Mouse (Mus musculus): ENCODE data around the gene Mrps27. TPM values are rescaled to one million over a fixed set of nuclear protein-coding genes. Genes with fewer than 3 reads are reported as not detected.

Gene Mrps27
- 36.3 and 40.1 TPM in 2 replicates for polyA plus RNA-seq (2015; fragmentation: Nextera tagmentation; extraction: Ambion mirVana)

GRCm38 (mm10) chr13:99344599-99345575, at the start of gene Mrps27, which contains the start of gene Ptcd2:
Gene Mrps27 (plus strand): TSS chr13:99344786.
Gene Ptcd2 (minus strand): TSS chr13:99344705.
- Histone ChIP-seq H3K4me2 (peak within 1 kb of the TSS; percentile 77), H3K27me3 (no peaks in the 10 kb centered on the region), H3K4me3 (replicated peaks) (peak within 1 kb of the TSS; percentile 79), H3K9me3 (replicated peaks) (no peaks in the 10 kb centered on the region), H3K9ac (peak within 1 kb of the TSS; percentile 82), H3K36me3 (peaks cover 37% of the 10 kb centered on the region), H3K27ac (peak within 1 kb of the TSS; percentile 77), H3K4me1 (replicated peaks) (peaks cover 29% of the 10 kb centered on the region)
- under 1% methylated on average over 39 of the region's 39 CpGs for WGBS (ENCODE audit: insufficient replicate concordance)
- peak; percentile 97 for DNase-seq
- ATAC-seq (ENCODE audit: low read depth) = peak; percentile 96

- Histone ChIP-seq H3K27me3 (no peaks in the 10 kb centered on the region), H3K4me2 (no peak overlapping the region), H3K9me3 (replicated peaks) (no peaks in the 10 kb centered on the region), H3K4me3 (replicated peaks) (no peak overlapping the region), H3K36me3 (no peaks in the 10 kb centered on the region), H3K4me1 (replicated peaks) (0 out of 2 replicates have a peak, but pooled peaks cover 4% of the 10 kb centered on the region), H3K9ac (no peak overlapping the region), H3K27ac (no peak overlapping the region)
- ATAC-seq (ENCODE audit: low read depth) (no peak), DNase-seq (no peak)
- WGBS (ENCODE audit: insufficient replicate concordance) = 63% methylated on average over 5 of the region's 5 CpGs
These were observed 44.7 kb upstream of the Mrps27 start for GRCm38 (mm10) chr13:99299921-99300320.

GRCm38 (mm10) chr13:99303846-99304245, 40.7 kb upstream of the Mrps27 start:
- no peak for DNase-seq
- 68% methylated on average over 5 of the region's 5 CpGs for WGBS (ENCODE audit: insufficient replicate concordance)
- H3K27ac ChIP-seq = no peak overlapping the region

GRCm38 (mm10) chr13:99304365-99304764, 40.2 kb upstream of the Mrps27 start:
- DNase-seq (no peak), ATAC-seq (ENCODE audit: low read depth) (no peak)
- WGBS (ENCODE audit: insufficient replicate concordance) = 53% methylated on average over 11 of the region's 11 CpGs
- H3K4me1 ChIP-seq (replicated peaks) = 0 out of 2 replicates have a peak, but pooled peaks cover 4% of the 10 kb centered on the region
- H3K4me3 ChIP-seq (replicated peaks) = no peak overlapping the region
- H3K9me3 ChIP-seq (replicated peaks) = no peaks in the 10 kb centered on the region
- H3K36me3 ChIP-seq = no peaks in the 10 kb centered on the region
- no peaks in the 10 kb centered on the region for H3K27me3 ChIP-seq
- H3K27ac ChIP-seq = no peak overlapping the region
- no peak overlapping the region for H3K4me2 ChIP-seq
- no peak overlapping the region for H3K9ac ChIP-seq

More at GRCm38 (mm10) chr13:99303846-99304245, 40.7 kb upstream of the Mrps27 start:
- H3K4me1 ChIP-seq (replicated peaks) = 0 out of 2 replicates have a peak, but pooled peaks cover 4% of the 10 kb centered on the region
- no peak for ATAC-seq (ENCODE audit: low read depth)
- H3K4me3 ChIP-seq (replicated peaks) = no peak overlapping the region
- no peak overlapping the region for H3K4me2 ChIP-seq
- H3K9me3 ChIP-seq (replicated peaks) = no peaks in the 10 kb centered on the region
- H3K27me3 ChIP-seq = no peaks in the 10 kb centered on the region
- no peaks in the 10 kb centered on the region for H3K36me3 ChIP-seq
- H3K9ac ChIP-seq = no peak overlapping the region

- Histone ChIP-seq H3K4me3 (replicated peaks) (no peak overlapping the region), H3K4me1 (replicated peaks) (0 out of 2 replicates have a peak, but pooled peaks cover 4% of the 10 kb centered on the region), H3K9ac (no peak overlapping the region), H3K27ac (no peak overlapping the region), H3K36me3 (no peaks in the 10 kb centered on the region), H3K4me2 (no peak overlapping the region), H3K27me3 (no peaks in the 10 kb centered on the region), H3K9me3 (replicated peaks) (no peaks in the 10 kb centered on the region)
- 46% methylated on average over 1 of the region's 1 CpGs for WGBS (ENCODE audit: insufficient replicate concordance)
- ATAC-seq (ENCODE audit: low read depth) (no peak), DNase-seq (no peak)
These were observed 39.4 kb upstream of the Mrps27 start for GRCm38 (mm10) chr13:99305186-99305585.

GRCm38 (mm10) chr13:99306164-99306563, 38.4 kb upstream of the Mrps27 start:
- Histone ChIP-seq H3K4me3 (replicated peaks) (no peak overlapping the region), H3K27me3 (no peaks in the 10 kb centered on the region), H3K4me2 (no peak overlapping the region), H3K9me3 (replicated peaks) (no peaks in the 10 kb centered on the region), H3K36me3 (no peaks in the 10 kb centered on the region), H3K4me1 (replicated peaks) (0 out of 2 replicates have a peak, but pooled peaks cover 4% of the 10 kb centered on the region), H3K27ac (no peak overlapping the region), H3K9ac (no peak overlapping the region)
- ATAC-seq (ENCODE audit: low read depth) = no peak
- DNase-seq = no peak
- WGBS (ENCODE audit: insufficient replicate concordance) = 49% methylated on average over 8 of the region's 8 CpGs

- ATAC-seq (ENCODE audit: low read depth) = no peak
- 64% methylated on average over 5 of the region's 5 CpGs for WGBS (ENCODE audit: insufficient replicate concordance)
These were observed 36.6 kb upstream of the Mrps27 start for GRCm38 (mm10) chr13:99307930-99308359.

GRCm38 (mm10) chr13:99308393-99308792, 36.2 kb upstream of the Mrps27 start:
- no peak for ATAC-seq (ENCODE audit: low read depth)
- no peak overlapping the region for H3K27ac ChIP-seq
- no peak for DNase-seq
- H3K4me2 ChIP-seq = no peak overlapping the region
- no peak overlapping the region for H3K4me3 ChIP-seq (replicated peaks)
- no peaks in the 10 kb centered on the region for H3K36me3 ChIP-seq
- H3K9ac ChIP-seq = no peak overlapping the region
- H3K27me3 ChIP-seq = no peaks in the 10 kb centered on the region
- 70% methylated on average over 8 of the region's 8 CpGs for WGBS (ENCODE audit: insufficient replicate concordance)
- H3K9me3 ChIP-seq (replicated peaks) = no peaks in the 10 kb centered on the region
- H3K4me1 ChIP-seq (replicated peaks) = 0 out of 2 replicates have a peak, but pooled peaks cover 4% of the 10 kb centered on the region

More at GRCm38 (mm10) chr13:99307930-99308359, 36.6 kb upstream of the Mrps27 start:
- no peak overlapping the region for H3K27ac ChIP-seq
- H3K9ac ChIP-seq = no peak overlapping the region
- H3K27me3 ChIP-seq = no peaks in the 10 kb centered on the region
- H3K4me1 ChIP-seq (replicated peaks) = 0 out of 2 replicates have a peak, but pooled peaks cover 4% of the 10 kb centered on the region
- H3K9me3 ChIP-seq (replicated peaks) = no peaks in the 10 kb centered on the region
- no peak overlapping the region for H3K4me3 ChIP-seq (replicated peaks)
- H3K36me3 ChIP-seq = no peaks in the 10 kb centered on the region
- DNase-seq = no peak
- no peak overlapping the region for H3K4me2 ChIP-seq

GRCm38 (mm10) chr13:99314098-99314497, 30.5 kb upstream of the Mrps27 start:
- H3K9me3 ChIP-seq (replicated peaks) = no peaks in the 10 kb centered on the region
- H3K4me1 ChIP-seq (replicated peaks) = peaks cover 4% of the 10 kb centered on the region; the same call in 1 of the 2 replicates
- ATAC-seq (ENCODE audit: low read depth) (no peak), DNase-seq (no peak)
- H3K27ac ChIP-seq = no peak overlapping the region
- no peak overlapping the region for H3K4me3 ChIP-seq (replicated peaks)
- H3K9ac ChIP-seq = no peak overlapping the region
- no peak overlapping the region for H3K4me2 ChIP-seq
- H3K27me3 ChIP-seq = no peaks in the 10 kb centered on the region
- 68% methylated on average over 5 of the region's 5 CpGs for WGBS (ENCODE audit: insufficient replicate concordance)
- H3K36me3 ChIP-seq = peaks cover 1% of the 10 kb centered on the region

GRCm38 (mm10) chr13:99314657-99315181, 29.9 kb upstream of the Mrps27 start:
- ATAC-seq (ENCODE audit: low read depth) = no peak
- Histone ChIP-seq H3K9me3 (replicated peaks) (no peaks in the 10 kb centered on the region), H3K4me3 (replicated peaks) (no peak overlapping the region), H3K4me2 (no peak overlapping the region), H3K9ac (no peak overlapping the region), H3K27ac (no peak overlapping the region), H3K36me3 (peaks cover 8% of the 10 kb centered on the region), H3K27me3 (no peaks in the 10 kb centered on the region), H3K4me1 (replicated peaks) (peaks cover 4% of the 10 kb centered on the region; the same call in 1 of the 2 replicates)
- WGBS (ENCODE audit: insufficient replicate concordance) = 18% methylated on average over 15 of the region's 15 CpGs
- no peak for DNase-seq

- no peak for ATAC-seq (ENCODE audit: low read depth)
- H3K4me1 ChIP-seq (replicated peaks) = peaks cover 4% of the 10 kb centered on the region; the same call in 1 of the 2 replicates
- H3K9ac ChIP-seq = no peak overlapping the region
- DNase-seq = no peak
- H3K27ac ChIP-seq = no peak overlapping the region
- WGBS (ENCODE audit: insufficient replicate concordance) = 75% methylated on average over 6 of the region's 6 CpGs
- H3K9me3 ChIP-seq (replicated peaks) = no peaks in the 10 kb centered on the region
- H3K4me3 ChIP-seq (replicated peaks) = no peak overlapping the region
- peaks cover 23% of the 10 kb centered on the region for H3K36me3 ChIP-seq
- no peaks in the 10 kb centered on the region for H3K27me3 ChIP-seq
- no peak overlapping the region for H3K4me2 ChIP-seq
These were observed 28.2 kb upstream of the Mrps27 start for GRCm38 (mm10) chr13:99316366-99316765.

Measured in liver, embryonic 13.5 days (tissue).